Mouse (Mus musculus): ENCODE data around the gene Trmt112. TPM values are rescaled to one million over a fixed set of nuclear protein-coding genes. Genes with fewer than 3 reads are reported as not detected.
A peak's percentile ranks its signal among the peaks of the same experiment; 100 is the strongest.

Gene Trmt112
- polyA plus RNA-seq (2016; fragmentation: Nextera tagmentation; extraction: Ambion mirVana) = 108 and 128 TPM in 2 replicates

- Histone ChIP-seq H3K4me2 (replicated peaks) (peak within 1 kb of the TSS; percentile 66), H3K9me3 (replicated peaks) (no peaks in the 10 kb centered on the region), H3K4me3 (peak within 1 kb of the TSS; percentile 57), H3K9ac (peak within 1 kb of the TSS; percentile 69), H3K4me1 (peaks cover 27% of the 10 kb centered on the region), H3K27ac (peak within 1 kb of the TSS; percentile 95), H3K27me3 (no peaks in the 10 kb centered on the region), H3K36me3 (peaks cover 58% of the 10 kb centered on the region)
- WGBS = under 1% methylated on average over 65 of the region's 65 CpGs
- peak; percentile 91 for ATAC-seq (ENCODE audit: low FRiP score)
These were observed at the start of gene Trmt112, which contains the start of gene Prdx5 for GRCm38 (mm10) chr19:6909507-6910289. Trmt112 (plus strand) TSS chr19:6909698. Prdx5 (minus strand) TSS chr19:6910106.

- Histone ChIP-seq H3K4me3 (no peak overlapping the region), H3K27ac (no peak overlapping the region), H3K4me2 (replicated peaks) (no peak overlapping the region), H3K9me3 (replicated peaks) (no peaks in the 10 kb centered on the region; the same call in 1 of the 2 replicates), H3K9ac (no peak overlapping the region), H3K4me1 (peaks cover 12% of the 10 kb centered on the region), H3K36me3 (no peaks in the 10 kb centered on the region), H3K27me3 (0 out of 2 replicates have a peak, but pooled peaks cover 6% of the 10 kb centered on the region)
- 88% methylated on average over 3 of the region's 3 CpGs for WGBS
- no peak for ATAC-seq (ENCODE audit: low FRiP score)
These were observed 49.5 kb upstream of the Trmt112 start for GRCm38 (mm10) chr19:6859971-6860370.

- ATAC-seq (ENCODE audit: low FRiP score) = no peak
- Histone ChIP-seq H3K27ac (no peak overlapping the region), H3K4me3 (no peak overlapping the region), H3K36me3 (no peaks in the 10 kb centered on the region), H3K9me3 (replicated peaks) (no peaks in the 10 kb centered on the region; the same call in 1 of the 2 replicates), H3K4me1 (peaks cover 4% of the 10 kb centered on the region), H3K27me3 (0 out of 2 replicates have a peak, but pooled peaks cover 3% of the 10 kb centered on the region), H3K4me2 (replicated peaks) (no peak overlapping the region), H3K9ac (no peak overlapping the region)
- 82% methylated on average over 6 of the region's 6 CpGs for WGBS
These were observed 48.8 kb upstream of the Trmt112 start for GRCm38 (mm10) chr19:6860706-6861105.

- Histone ChIP-seq H3K27ac (no peak overlapping the region), H3K4me2 (replicated peaks) (no peak overlapping the region), H3K9ac (no peak overlapping the region), H3K4me1 (no peaks in the 10 kb centered on the region), H3K4me3 (no peak overlapping the region), H3K27me3 (no peaks in the 10 kb centered on the region), H3K9me3 (replicated peaks) (no peaks in the 10 kb centered on the region; the same call in 1 of the 2 replicates), H3K36me3 (no peaks in the 10 kb centered on the region)
- WGBS = over 99% methylated on average over 4 of the region's 4 CpGs
- no peak for ATAC-seq (ENCODE audit: low FRiP score)
These were observed 48.0 kb upstream of the Trmt112 start for GRCm38 (mm10) chr19:6861451-6861850.

GRCm38 (mm10) chr19:6869355-6869754 is 40.1 kb upstream of the Trmt112 start:
- 9% methylated on average over 5 of the region's 5 CpGs for WGBS
- no peaks in the 10 kb centered on the region for H3K27me3 ChIP-seq
- no peak overlapping the region for H3K27ac ChIP-seq
- ATAC-seq (ENCODE audit: low FRiP score) = no peak
- H3K36me3 ChIP-seq = no peaks in the 10 kb centered on the region
- H3K4me1 ChIP-seq = no peaks in the 10 kb centered on the region
- no peaks in the 10 kb centered on the region; the same call in 1 of the 2 replicates for H3K9me3 ChIP-seq (replicated peaks)
- no peak overlapping the region; the same call in 1 of the 2 replicates for H3K4me2 ChIP-seq (replicated peaks)
- no peak overlapping the region for H3K4me3 ChIP-seq
- no peak overlapping the region for H3K9ac ChIP-seq

- H3K4me2 ChIP-seq (replicated peaks) = no peak overlapping the region
- no peak overlapping the region for H3K27ac ChIP-seq
- H3K4me1 ChIP-seq = no peaks in the 10 kb centered on the region
- no peaks in the 10 kb centered on the region for H3K27me3 ChIP-seq
- H3K4me3 ChIP-seq = no peak overlapping the region
- no peaks in the 10 kb centered on the region for H3K9me3 ChIP-seq (replicated peaks)
- WGBS = 66% methylated on average over 5 of the region's 5 CpGs
- H3K36me3 ChIP-seq = no peaks in the 10 kb centered on the region
- H3K9ac ChIP-seq = no peak overlapping the region
- no peak for ATAC-seq (ENCODE audit: low FRiP score)
These were observed 37.8 kb upstream of the Trmt112 start for GRCm38 (mm10) chr19:6871574-6872271.

GRCm38 (mm10) chr19:6872701-6873100 is 36.8 kb upstream of the Trmt112 start:
- no peak for ATAC-seq (ENCODE audit: low FRiP score)
- no peaks in the 10 kb centered on the region for H3K4me1 ChIP-seq
- H3K27me3 ChIP-seq = no peaks in the 10 kb centered on the region
- H3K36me3 ChIP-seq = no peaks in the 10 kb centered on the region
- H3K9me3 ChIP-seq (replicated peaks) = no peaks in the 10 kb centered on the region
- no peak overlapping the region for H3K4me3 ChIP-seq
- 84% methylated on average over 3 of the region's 3 CpGs for WGBS
- H3K4me2 ChIP-seq (replicated peaks) = no peak overlapping the region
- no peak overlapping the region for H3K9ac ChIP-seq
- no peak overlapping the region for H3K27ac ChIP-seq

- 85% methylated on average over 1 of the region's 1 CpGs for WGBS
- H3K9me3 ChIP-seq (replicated peaks) = 0 out of 2 replicates have a peak, but pooled peaks cover 4% of the 10 kb centered on the region
- H3K4me3 ChIP-seq = no peak overlapping the region
- no peak for ATAC-seq (ENCODE audit: low FRiP score)
- no peak overlapping the region for H3K9ac ChIP-seq
- H3K27ac ChIP-seq = no peak overlapping the region
- H3K36me3 ChIP-seq = no peaks in the 10 kb centered on the region
- no peaks in the 10 kb centered on the region for H3K4me1 ChIP-seq
- H3K27me3 ChIP-seq = no peaks in the 10 kb centered on the region
- H3K4me2 ChIP-seq (replicated peaks) = no peak overlapping the region
These were observed 35.2 kb upstream of the Trmt112 start for GRCm38 (mm10) chr19:6874257-6874656.

GRCm38 (mm10) chr19:6875834-6876233 is 33.7 kb upstream of the Trmt112 start:
- no peak overlapping the region for H3K27ac ChIP-seq
- H3K27me3 ChIP-seq = no peaks in the 10 kb centered on the region
- no peak overlapping the region for H3K4me2 ChIP-seq (replicated peaks)
- H3K4me1 ChIP-seq = no peaks in the 10 kb centered on the region
- no peak overlapping the region for H3K4me3 ChIP-seq
- no peak overlapping the region for H3K9ac ChIP-seq
- no peak for ATAC-seq (ENCODE audit: low FRiP score)
- WGBS = 91% methylated on average over 6 of the region's 6 CpGs
- peaks cover 12% of the 10 kb centered on the region for H3K9me3 ChIP-seq (replicated peaks)
- no peaks in the 10 kb centered on the region for H3K36me3 ChIP-seq

- Histone ChIP-seq H3K4me2 (replicated peaks) (no peak overlapping the region), H3K36me3 (no peaks in the 10 kb centered on the region), H3K27me3 (no peaks in the 10 kb centered on the region), H3K9me3 (replicated peaks) (peaks cover 20% of the 10 kb centered on the region), H3K27ac (no peak overlapping the region), H3K4me3 (no peak overlapping the region), H3K9ac (no peak overlapping the region), H3K4me1 (no peaks in the 10 kb centered on the region)
- no peak for ATAC-seq (ENCODE audit: low FRiP score)
These were observed 32.7 kb upstream of the Trmt112 start for GRCm38 (mm10) chr19:6876799-6877198.

- no peak overlapping the region for H3K9ac ChIP-seq
- ATAC-seq (ENCODE audit: low FRiP score) = no peak
These were observed 31.5 kb upstream of the Trmt112 start for GRCm38 (mm10) chr19:6877965-6878364.

GRCm38 (mm10) chr19:6892512-6892911 is 17.0 kb upstream of the Trmt112 start:
- H3K4me3 ChIP-seq = no peak overlapping the region
- H3K4me2 ChIP-seq (replicated peaks) = no peak overlapping the region
- H3K27ac ChIP-seq = no peak overlapping the region
- no peak for ATAC-seq (ENCODE audit: low FRiP score)
- H3K4me1 ChIP-seq = no peaks in the 10 kb centered on the region
- WGBS = 60% methylated on average over 4 of the region's 4 CpGs
- no peaks in the 10 kb centered on the region for H3K27me3 ChIP-seq
- H3K9me3 ChIP-seq (replicated peaks) = peaks cover 8% of the 10 kb centered on the region
- H3K9ac ChIP-seq = no peak overlapping the region
- H3K36me3 ChIP-seq = no peaks in the 10 kb centered on the region

More at GRCm38 (mm10) chr19:6877965-6878364, 31.5 kb upstream of the Trmt112 start:
- H3K27ac ChIP-seq = no peak overlapping the region
- H3K4me1 ChIP-seq = no peaks in the 10 kb centered on the region
- H3K9me3 ChIP-seq (replicated peaks) = peaks cover 21% of the 10 kb centered on the region
- H3K36me3 ChIP-seq = no peaks in the 10 kb centered on the region
- no peaks in the 10 kb centered on the region for H3K27me3 ChIP-seq
- no peak overlapping the region for H3K4me3 ChIP-seq
- H3K4me2 ChIP-seq (replicated peaks) = no peak overlapping the region
- 88% methylated on average over 4 of the region's 4 CpGs for WGBS

Data from hindbrain, embryonic 12.5 days (tissue).